Mouse (Mus musculus): ENCODE results near the gene Ncam1. TPM values are rescaled to one million over a fixed set of nuclear protein-coding genes. Genes with fewer than 3 reads are reported as not detected.

The Ncam1 gene
- polyA plus RNA-seq, 1 experiment, result 6.9 TPM

GRCm38 (mm10) chr9:49618699-49619392 is 179.9 kb downstream of the Ncam1 start:
- H3K4me3 ChIP-seq (replicated peaks; ENCODE audit: control insufficient read depth, low read depth, low read length), result no peak overlapping the region
- TF ChIP-seq POLR2A (IDR thresholded peaks at IDR 0.05; ENCODE audit: borderline replicate concordance, control insufficient read depth, low read depth, low read length) (no peak), CTCF (IDR thresholded peaks at IDR 0.05; ENCODE audit: control insufficient read depth, insufficient read depth, low read length) (no peak)
- WGBS, result 81% methylated on average over 9 of the region's 9 CpGs

GRCm38 (mm10) chr9:49618266-49618665 is 180.5 kb downstream of the Ncam1 start:
- Histone ChIP-seq H3K27ac (ENCODE audit: control insufficient read depth, insufficient read depth, low read depth, low read length, poor library complexity) (no peak overlapping the region), H3K4me1 (ENCODE audit: control insufficient read depth, insufficient read depth, low read length) (no peaks in the 10 kb centered on the region), H3K4me3 (replicated peaks; ENCODE audit: control insufficient read depth, low read depth, low read length) (no peak overlapping the region)
- 74% methylated on average over 2 of the region's 2 CpGs for WGBS
- TF ChIP-seq CTCF (IDR thresholded peaks at IDR 0.05; ENCODE audit: control insufficient read depth, insufficient read depth, low read length) (no peak), POLR2A (IDR thresholded peaks at IDR 0.05; ENCODE audit: borderline replicate concordance, control insufficient read depth, low read depth, low read length) (no peak)

More at GRCm38 (mm10) chr9:49618699-49619392, 179.9 kb downstream of the Ncam1 start:
- Histone ChIP-seq H3K4me1 (ENCODE audit: control insufficient read depth, insufficient read depth, low read length) (no peaks in the 10 kb centered on the region), H3K27ac (ENCODE audit: control insufficient read depth, insufficient read depth, low read depth, low read length, poor library complexity) (no peak overlapping the region)

- WGBS, result 23% methylated on average over 3 of the region's 3 CpGs
- TF ChIP-seq POLR2A (IDR thresholded peaks at IDR 0.05; ENCODE audit: borderline replicate concordance, control insufficient read depth, low read depth, low read length) (no peak), CTCF (IDR thresholded peaks at IDR 0.05; ENCODE audit: control insufficient read depth, insufficient read depth, low read length) (no peak)
These were observed 181.5 kb downstream of the Ncam1 start for GRCm38 (mm10) chr9:49617216-49617615.

GRCm38 (mm10) chr9:49612387-49612786 is 186.3 kb downstream of the Ncam1 start:
- Histone ChIP-seq H3K4me3 (replicated peaks; ENCODE audit: control insufficient read depth, low read depth, low read length) (no peak overlapping the region), H3K4me1 (ENCODE audit: control insufficient read depth, insufficient read depth, low read length) (no peaks in the 10 kb centered on the region), H3K27ac (ENCODE audit: control insufficient read depth, insufficient read depth, low read depth, low read length, poor library complexity) (no peak overlapping the region)
- TF ChIP-seq POLR2A (IDR thresholded peaks at IDR 0.05; ENCODE audit: borderline replicate concordance, control insufficient read depth, low read depth, low read length) (no peak), CTCF (IDR thresholded peaks at IDR 0.05; ENCODE audit: control insufficient read depth, insufficient read depth, low read length) (no peak)

More at GRCm38 (mm10) chr9:49617216-49617615, 181.5 kb downstream of the Ncam1 start:
- H3K27ac ChIP-seq (ENCODE audit: control insufficient read depth, insufficient read depth, low read depth, low read length, poor library complexity), result no peak overlapping the region
- no peaks in the 10 kb centered on the region for H3K4me1 ChIP-seq (ENCODE audit: control insufficient read depth, insufficient read depth, low read length)
- no peak overlapping the region for H3K4me3 ChIP-seq (replicated peaks; ENCODE audit: control insufficient read depth, low read depth, low read length)

- TF ChIP-seq CTCF (IDR thresholded peaks at IDR 0.05; ENCODE audit: control insufficient read depth, insufficient read depth, low read length), result no peak
- no peak for TF ChIP-seq POLR2A (IDR thresholded peaks at IDR 0.05; ENCODE audit: borderline replicate concordance, control insufficient read depth, low read depth, low read length)
- Histone ChIP-seq H3K4me1 (ENCODE audit: control insufficient read depth, insufficient read depth, low read length) (no peaks in the 10 kb centered on the region), H3K27ac (ENCODE audit: control insufficient read depth, insufficient read depth, low read depth, low read length, poor library complexity) (no peak overlapping the region), H3K4me3 (replicated peaks; ENCODE audit: control insufficient read depth, low read depth, low read length) (no peak overlapping the region)
- 35% methylated on average over 2 of the region's 2 CpGs for WGBS
These were observed 190.5 kb downstream of the Ncam1 start for GRCm38 (mm10) chr9:49608191-49608590.

- 43% methylated on average over 2 of the region's 2 CpGs for WGBS
- Histone ChIP-seq H3K4me3 (replicated peaks; ENCODE audit: control insufficient read depth, low read depth, low read length) (no peak overlapping the region), H3K4me1 (ENCODE audit: control insufficient read depth, insufficient read depth, low read length) (no peaks in the 10 kb centered on the region; the same call in 1 of the 2 replicates), H3K27ac (ENCODE audit: control insufficient read depth, insufficient read depth, low read depth, low read length, poor library complexity) (no peak overlapping the region)
- TF ChIP-seq CTCF (IDR thresholded peaks at IDR 0.05; ENCODE audit: control insufficient read depth, insufficient read depth, low read length) (no peak), POLR2A (IDR thresholded peaks at IDR 0.05; ENCODE audit: borderline replicate concordance, control insufficient read depth, low read depth, low read length) (no peak)
These were observed 192.0 kb downstream of the Ncam1 start for GRCm38 (mm10) chr9:49606717-49607116.

- no peak for TF ChIP-seq CTCF (IDR thresholded peaks at IDR 0.05; ENCODE audit: control insufficient read depth, insufficient read depth, low read length)
- 46% methylated on average over 5 of the region's 5 CpGs for WGBS
- H3K27ac ChIP-seq (ENCODE audit: control insufficient read depth, insufficient read depth, low read depth, low read length, poor library complexity), result no peak overlapping the region
These were observed 192.4 kb downstream of the Ncam1 start for GRCm38 (mm10) chr9:49606317-49606716.

GRCm38 (mm10) chr9:49605791-49606190 is 192.9 kb downstream of the Ncam1 start:
- Histone ChIP-seq H3K4me3 (replicated peaks; ENCODE audit: control insufficient read depth, low read depth, low read length) (no peak overlapping the region), H3K4me1 (ENCODE audit: control insufficient read depth, insufficient read depth, low read length) (peaks cover 1% of the 10 kb centered on the region; the same call in 1 of the 2 replicates), H3K27ac (ENCODE audit: control insufficient read depth, insufficient read depth, low read depth, low read length, poor library complexity) (no peak overlapping the region)
- 73% methylated on average over 4 of the region's 4 CpGs for WGBS
- no peak for TF ChIP-seq POLR2A (IDR thresholded peaks at IDR 0.05; ENCODE audit: borderline replicate concordance, control insufficient read depth, low read depth, low read length)
- TF ChIP-seq CTCF (IDR thresholded peaks at IDR 0.05; ENCODE audit: control insufficient read depth, insufficient read depth, low read length), result no peak

More at GRCm38 (mm10) chr9:49606317-49606716, 192.4 kb downstream of the Ncam1 start:
- H3K4me1 ChIP-seq (ENCODE audit: control insufficient read depth, insufficient read depth, low read length), result peaks cover 1% of the 10 kb centered on the region; the same call in 1 of the 2 replicates
- H3K4me3 ChIP-seq (replicated peaks; ENCODE audit: control insufficient read depth, low read depth, low read length), result no peak overlapping the region
